Mouse (Mus musculus) midbrain, embryonic 13.5 days (tissue): ENCODE data around the gene Tspan4. TPM values are rescaled to one million over a fixed set of nuclear protein-coding genes. Genes with fewer than 3 reads are reported as not detected.

ENCODE experiments used
- ATAC-seq: fragments of 200-750 bp; cut with Nextera tagmentation; 2 replicates; pipeline ENCODE4 v1.8.0; 2017; ENCODE audit warnings: mild to moderate bottlenecking, moderate TSS enrichment, moderate library complexity
- H3K27ac ChIP-seq: fragments of 300-500 bp; sonication (generic); 2 replicates; pipeline ENCODE4 v1.5.1; 2015; ENCODE audit warnings: inconsistent platforms, mild to moderate bottlenecking, moderate library complexity
- H3K27me3 ChIP-seq: fragments of 300-500 bp; sonication (generic); 2 replicates; pipeline ENCODE4 v1.6.1; 2015; ENCODE audit warnings: mild to moderate bottlenecking, inconsistent platforms
- H3K36me3 ChIP-seq: fragments of 300-500 bp; sonication (generic); 2 replicates; pipeline ENCODE4 v1.6.1; 2015; ENCODE audit warnings: mild to moderate bottlenecking, inconsistent platforms
- H3K4me1 ChIP-seq: fragments of 300-500 bp; sonication (generic); replicated peaks from 2 replicates; pipeline ENCODE4 v1.6.1; 2015; ENCODE audit warnings: inconsistent platforms
- H3K4me2 ChIP-seq: fragments of 300-500 bp; sonication (generic); replicated peaks from 2 replicates; pipeline ENCODE4 v1.6.1; 2015; ENCODE audit warnings: moderate library complexity, mild to moderate bottlenecking, inconsistent platforms
- H3K4me3 ChIP-seq: fragments of 300-500 bp; sonication (generic); replicated peaks from 2 replicates; pipeline ENCODE4 v1.5.1; 2015; ENCODE audit warnings: mild to moderate bottlenecking, inconsistent platforms
- H3K9ac ChIP-seq: fragments of 300-500 bp; sonication (generic); replicated peaks from 2 replicates; pipeline ENCODE4 v1.6.1; 2015; ENCODE audit warnings: mild to moderate bottlenecking, inconsistent platforms
- H3K9me3 ChIP-seq: fragments of 300-500 bp; sonication (generic); 2 replicates; pipeline ENCODE4 v1.6.1; 2016; ENCODE audit warnings: mild to moderate bottlenecking, inconsistent platforms
- WGBS: fragments of 180-500 bp; shearing (Covaris S2); methylation state at CpG from one replicate; pipeline ENCODE4 v1.1.7; 2015; 5-methylcytosine and 5-hydroxymethylcytosine counted together
- polyA plus RNA-seq: library from polyadenylated mRNA; unstranded; fragments of >200 nt; fragmentation: Nextera tagmentation; extraction: Ambion mirVana; gene quantifications from 2 replicates; pipeline ENCODE4 v1.2.1, GENCODE M21; 2015

The Tspan4 gene
- 22.5 and 23.6 TPM in 2 replicates for polyA plus RNA-seq

- Histone ChIP-seq H3K27ac (peak within 1 kb of the TSS; percentile 89), H3K36me3 (peaks cover 26% of the 10 kb centered on the region), H3K4me2 (peak within 1 kb of the TSS; percentile 96), H3K4me1 (peaks cover 28% of the 10 kb centered on the region), H3K9ac (peak within 1 kb of the TSS; percentile 84), H3K27me3 (peaks cover 30% of the 10 kb centered on the region), H3K9me3 (no peaks in the 10 kb centered on the region), H3K4me3 (peak within 1 kb of the TSS; percentile 86)
- under 1% methylated on average over 87 of the region's 87 CpGs for WGBS
- peak; percentile 82 for ATAC-seq
Measured at GRCm38 (mm10) chr7:141475011-141475804, at the start of gene Tspan4, which contains the start of gene Polr2l. Tspan4 (plus strand) TSS chr7:141475240. Polr2l (minus strand) TSS chr7:141475132.

GRCm38 (mm10) chr7:141426948-141427730 is 47.9 kb upstream of the Tspan4 start:
- no peaks in the 10 kb centered on the region for H3K9me3 ChIP-seq
- 87% methylated on average over 12 of the region's 12 CpGs for WGBS
- no peak overlapping the region for H3K9ac ChIP-seq
- peaks cover 38% of the 10 kb centered on the region for H3K36me3 ChIP-seq
- no peak overlapping the region for H3K4me2 ChIP-seq
- H3K4me3 ChIP-seq, result no peak overlapping the region
- peaks cover 23% of the 10 kb centered on the region for H3K4me1 ChIP-seq
- no peaks in the 10 kb centered on the region for H3K27me3 ChIP-seq
- no peak overlapping the region for H3K27ac ChIP-seq
- no peak for ATAC-seq

DNA sequence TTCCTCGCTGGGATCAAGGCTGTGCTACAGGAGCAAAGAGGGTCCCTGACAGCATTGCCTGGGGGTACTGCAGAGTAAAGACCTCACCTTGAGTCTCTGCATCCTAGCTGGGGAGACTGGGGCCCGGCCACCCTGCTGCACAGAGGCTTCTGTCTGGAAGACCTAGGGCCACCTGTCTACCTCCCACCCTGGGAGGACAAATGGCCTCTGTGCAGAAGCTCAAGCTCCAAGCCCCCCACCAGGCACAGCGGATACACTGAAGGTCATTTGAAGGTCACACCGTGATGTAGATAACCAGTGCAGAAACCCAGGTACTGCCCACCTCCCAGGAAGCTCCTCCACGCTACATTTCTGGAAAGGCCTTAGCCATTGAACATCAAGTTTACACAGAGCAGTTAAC is 46.3 kb upstream of the Tspan4 start:
- H3K27me3 ChIP-seq, result no peaks in the 10 kb centered on the region
- peak overlapping the region; percentile 74 for H3K27ac ChIP-seq
- 53% methylated on average over 5 of the region's 5 CpGs for WGBS
- H3K4me2 ChIP-seq, result peak overlapping the region; percentile 83
- peaks cover 39% of the 10 kb centered on the region for H3K4me1 ChIP-seq
- H3K9ac ChIP-seq, result peak overlapping the region; percentile 83
- H3K9me3 ChIP-seq, result no peaks in the 10 kb centered on the region
- peaks cover 54% of the 10 kb centered on the region for H3K36me3 ChIP-seq
- ATAC-seq, result no peak
- H3K4me3 ChIP-seq, result peak overlapping the region; percentile 57

- H3K4me1 ChIP-seq, result peaks cover 45% of the 10 kb centered on the region
- H3K9me3 ChIP-seq, result no peaks in the 10 kb centered on the region
- peak; percentile 79 for ATAC-seq
- H3K4me3 ChIP-seq, result peak within 1 kb of the TSS; percentile 57
- WGBS, result 1% methylated on average over 19 of the region's 19 CpGs
- no peaks in the 10 kb centered on the region for H3K27me3 ChIP-seq
- peaks cover 54% of the 10 kb centered on the region for H3K36me3 ChIP-seq
- H3K4me2 ChIP-seq, result peak within 1 kb of the TSS; percentile 83
- H3K9ac ChIP-seq, result peak within 1 kb of the TSS; percentile 83
- H3K27ac ChIP-seq, result peak within 1 kb of the TSS; percentile 74
Measured at GRCm38 (mm10) chr7:141429310-141429709, 45.7 kb upstream of the Tspan4 start, which contains the start of gene Cend1. Cend1 (minus strand) TSS chr7:141429491.

GRCm38 (mm10) chr7:141429840-141430584 is 45.0 kb upstream of the Tspan4 start:
- 57% methylated on average over 9 of the region's 9 CpGs for WGBS
- peak overlapping the region; percentile 83 for H3K9ac ChIP-seq

GRCm38 (mm10) chr7:141430585-141431240 is 44.3 kb upstream of the Tspan4 start:
- H3K4me2 ChIP-seq, result peak overlapping the region; percentile 83; the same call in 1 of the 2 replicates
- ATAC-seq, result no peak
- no peaks in the 10 kb centered on the region for H3K27me3 ChIP-seq
- peaks cover 54% of the 10 kb centered on the region for H3K36me3 ChIP-seq
- no peak overlapping the region for H3K27ac ChIP-seq
- no peak overlapping the region for H3K4me3 ChIP-seq
- WGBS, result 96% methylated on average over 9 of the region's 9 CpGs
- no peaks in the 10 kb centered on the region for H3K9me3 ChIP-seq
- no peak overlapping the region for H3K9ac ChIP-seq
- peaks cover 59% of the 10 kb centered on the region for H3K4me1 ChIP-seq

More at GRCm38 (mm10) chr7:141429840-141430584, 45.0 kb upstream of the Tspan4 start:
- no peaks in the 10 kb centered on the region for H3K27me3 ChIP-seq
- ATAC-seq, result peak; percentile 19
- peaks cover 52% of the 10 kb centered on the region for H3K4me1 ChIP-seq
- H3K4me2 ChIP-seq, result peak overlapping the region; percentile 83
- no peaks in the 10 kb centered on the region for H3K9me3 ChIP-seq
- peak overlapping the region; percentile 57 for H3K4me3 ChIP-seq
- H3K27ac ChIP-seq, result peak overlapping the region; percentile 74; the same call in 1 of the 2 replicates
- H3K36me3 ChIP-seq, result peaks cover 54% of the 10 kb centered on the region

DNA sequence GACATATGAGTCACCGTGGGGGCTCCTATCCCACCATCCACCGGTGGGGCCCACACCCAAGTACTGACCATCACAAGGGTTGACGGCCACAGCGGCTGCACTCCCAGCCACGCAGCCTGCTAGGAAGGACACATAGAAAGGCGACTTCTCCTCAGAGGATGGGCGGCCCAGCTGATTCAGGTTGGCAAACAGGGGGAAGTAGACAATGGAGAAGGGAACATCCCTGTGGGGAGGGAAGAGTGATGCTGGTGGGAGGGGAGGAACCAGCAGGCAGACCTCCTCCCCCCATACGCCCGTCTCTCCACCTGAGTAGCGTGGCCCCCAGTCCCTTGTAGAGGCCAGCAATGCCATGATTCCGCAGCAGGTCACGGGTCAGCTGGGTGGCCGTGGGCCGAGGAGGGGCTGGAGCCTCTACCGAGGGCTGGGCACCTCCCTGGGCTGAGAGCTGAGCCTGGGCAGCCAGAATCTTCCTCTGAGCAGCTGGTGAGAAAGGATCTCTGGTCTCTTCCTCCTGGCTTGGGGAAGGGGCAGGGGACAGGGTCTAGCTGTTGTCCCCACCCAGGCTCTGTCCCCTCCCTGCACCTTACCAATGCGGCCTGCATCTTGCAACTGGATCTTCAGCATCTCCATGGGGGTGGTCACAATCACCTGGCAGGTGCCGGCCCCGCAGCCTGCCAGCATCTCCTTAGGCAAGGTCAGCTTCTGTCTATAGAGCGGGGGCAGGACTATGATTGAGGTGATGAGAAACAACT is 43.4 kb upstream of the Tspan4 start:
- H3K36me3 ChIP-seq, result peaks cover 47% of the 10 kb centered on the region
- H3K9me3 ChIP-seq, result no peaks in the 10 kb centered on the region
- no peak overlapping the region for H3K9ac ChIP-seq
- no peaks in the 10 kb centered on the region for H3K27me3 ChIP-seq
- 94% methylated on average over 19 of the region's 19 CpGs for WGBS
- peaks cover 68% of the 10 kb centered on the region for H3K4me1 ChIP-seq
- H3K4me3 ChIP-seq, result no peak overlapping the region
- no peak overlapping the region for H3K27ac ChIP-seq
- H3K4me2 ChIP-seq, result no peak overlapping the region
- ATAC-seq, result no peak

DNA sequence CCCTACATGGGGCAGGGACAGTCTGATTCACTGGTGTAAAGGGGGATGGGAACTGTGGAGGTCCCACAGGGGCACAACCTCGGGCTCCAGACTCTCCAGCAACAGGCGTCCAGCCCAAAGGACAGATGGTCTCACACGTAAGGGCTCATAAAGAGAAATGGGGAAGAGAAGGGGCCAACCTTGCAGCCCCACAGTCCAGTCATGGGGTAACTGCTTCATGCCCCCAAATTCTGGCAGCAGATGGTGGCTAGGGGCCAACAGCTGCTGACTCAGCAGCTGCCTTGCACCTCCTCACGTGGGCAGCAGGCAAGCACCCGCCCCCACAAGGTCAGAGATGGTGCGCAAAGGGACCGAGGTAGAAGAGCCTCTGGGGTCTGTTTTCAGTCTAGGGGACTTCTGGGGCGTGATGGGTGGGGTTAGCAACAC is 42.8 kb upstream of the Tspan4 start:
- peaks cover 73% of the 10 kb centered on the region for H3K4me1 ChIP-seq
- no peak overlapping the region for H3K4me3 ChIP-seq
- H3K36me3 ChIP-seq, result peaks cover 41% of the 10 kb centered on the region
- no peak overlapping the region for H3K27ac ChIP-seq
- no peaks in the 10 kb centered on the region for H3K27me3 ChIP-seq
- H3K9ac ChIP-seq, result 0 out of 2 replicates have a peak overlapping the region, but pooled peaks have one; percentile 83
- 93% methylated on average over 8 of the region's 8 CpGs for WGBS
- H3K4me2 ChIP-seq, result no peak overlapping the region
- no peak for ATAC-seq
- no peaks in the 10 kb centered on the region for H3K9me3 ChIP-seq

- Histone ChIP-seq H3K27me3 (no peaks in the 10 kb centered on the region), H3K4me1 (peaks cover 77% of the 10 kb centered on the region), H3K9me3 (no peaks in the 10 kb centered on the region), H3K9ac (peak overlapping the region; percentile 83), H3K36me3 (peaks cover 37% of the 10 kb centered on the region), H3K4me2 (peak overlapping the region; percentile 93), H3K4me3 (peak overlapping the region; percentile 64), H3K27ac (no peak overlapping the region)
- no peak for ATAC-seq
- 91% methylated on average over 6 of the region's 6 CpGs for WGBS
Measured at GRCm38 (mm10) chr7:141432741-141433516, 42.1 kb upstream of the Tspan4 start.
